Mouse (Mus musculus) liver, embryonic 11.5 days (tissue): ENCODE measurements at regions not wholly inside any gene's neighbourhood (a gene's known extent, or its start where the extent isn't known, plus 50 kb on each side); places are given as distances from the start of the nearest gene placed in this dataset.

ENCODE experiments used
- ATAC-seq: fragments of 200-750 bp; cut with Nextera tagmentation; replicated peaks from 2 replicates; pipeline ENCODE4 v1.8.0; 2017; ENCODE audit warnings: moderate number of reproducible peaks, mild to moderate bottlenecking, moderate TSS enrichment, moderate library complexity; ENCODE audit not compliant: low FRiP score
- DNase-seq: peaks from one replicate; pipeline ENCODE4 v3.0.0-alpha.2; 2017; ENCODE audit warnings: low spot score
- H3K27ac ChIP-seq: fragments of 300-500 bp; sonication (generic); 2 replicates; pipeline ENCODE4 v1.5.1; 2014; ENCODE audit warnings: mild to moderate bottlenecking, low read depth, low read length, control low read depth
- H3K27me3 ChIP-seq: fragments of 300-500 bp; sonication (generic); replicated peaks from 2 replicates; pipeline ENCODE4 v1.6.1; 2014; ENCODE audit warnings: low read length, mixed read lengths; ENCODE audit not compliant: control insufficient read depth, insufficient read depth
- H3K36me3 ChIP-seq: fragments of 300-500 bp; sonication (generic); 2 replicates; pipeline ENCODE4 v1.6.1; 2014; ENCODE audit warnings: mild to moderate bottlenecking, low read length, moderate library complexity, mixed read lengths; ENCODE audit not compliant: control insufficient read depth, insufficient read depth
- H3K4me1 ChIP-seq: fragments of 300-500 bp; sonication (generic); replicated peaks from 2 replicates; pipeline ENCODE4 v1.6.1; 2014; ENCODE audit warnings: low read length, mixed read lengths; ENCODE audit not compliant: control insufficient read depth, insufficient read depth
- H3K4me2 ChIP-seq: fragments of 300-500 bp; sonication (generic); 2 replicates; pipeline ENCODE4 v1.6.1; 2014; ENCODE audit warnings: mild to moderate bottlenecking, control low read depth, moderate library complexity
- H3K4me3 ChIP-seq: fragments of 300-500 bp; sonication (generic); 2 replicates; pipeline ENCODE4 v1.5.1; 2014; ENCODE audit warnings: low read depth, low read length, control low read depth
- H3K9ac ChIP-seq: fragments of 300-500 bp; sonication (generic); 2 replicates; pipeline ENCODE4 v1.6.1; 2014; ENCODE audit warnings: low read depth, low read length, control low read depth
- H3K9me3 ChIP-seq: fragments of 300-500 bp; sonication (generic); 2 replicates; pipeline ENCODE4 v1.6.1; 2016; ENCODE audit warnings: low read length, inconsistent platforms, mixed read lengths; ENCODE audit not compliant: control insufficient read depth
- WGBS: fragments of 180-500 bp; shearing (Covaris S2); extraction: QIAGEN DNeasy Blood & Tissue Kit; methylation state at CpG from one replicate; pipeline ENCODE4 v1.1.7; 2014; 5-methylcytosine and 5-hydroxymethylcytosine counted together

DNA sequence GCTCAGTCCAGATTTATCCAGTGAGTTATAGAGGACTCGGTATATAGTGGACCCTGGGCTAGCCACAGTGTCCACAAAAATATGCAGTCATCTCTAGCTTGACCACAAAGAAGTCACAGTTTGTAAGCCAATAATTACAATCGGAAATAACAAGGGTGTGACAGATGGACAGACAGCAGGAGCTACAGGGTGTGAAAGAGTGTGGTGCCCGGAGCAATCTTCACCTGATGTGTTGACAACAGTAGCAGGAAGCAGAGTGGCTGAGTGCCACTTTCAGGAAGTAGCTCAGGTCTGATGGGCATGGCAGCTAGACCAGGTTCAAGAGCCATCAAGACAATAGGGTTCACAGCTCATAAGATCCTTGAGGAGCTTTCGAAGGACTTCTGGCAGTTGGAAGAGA is 308.6 kb downstream of the Irx2 start:
- no peak overlapping the region for H3K27ac ChIP-seq
- H3K4me3 ChIP-seq, result no peak overlapping the region
- H3K9me3 ChIP-seq, result no peaks in the 10 kb centered on the region
- H3K4me1 ChIP-seq, result no peaks in the 10 kb centered on the region
- WGBS, result 67% methylated on average over 4 of the region's 4 CpGs
- H3K4me2 ChIP-seq, result no peak overlapping the region
- H3K9ac ChIP-seq, result no peak overlapping the region
- H3K27me3 ChIP-seq, result no peaks in the 10 kb centered on the region
- no peak for ATAC-seq
- H3K36me3 ChIP-seq, result no peaks in the 10 kb centered on the region
- DNase-seq, result no peak

GRCm38 (mm10) chr13:72938156-72938874 is 309.7 kb downstream of the Irx2 start:
- no peaks in the 10 kb centered on the region for H3K36me3 ChIP-seq
- H3K9ac ChIP-seq, result no peak overlapping the region
- no peaks in the 10 kb centered on the region for H3K27me3 ChIP-seq
- no peak overlapping the region for H3K4me2 ChIP-seq
- H3K4me3 ChIP-seq, result no peak overlapping the region
- no peaks in the 10 kb centered on the region for H3K9me3 ChIP-seq
- DNase-seq (no peak), ATAC-seq (no peak)
- WGBS, result 59% methylated on average over 13 of the region's 13 CpGs
- H3K4me1 ChIP-seq, result no peaks in the 10 kb centered on the region
- H3K27ac ChIP-seq, result no peak overlapping the region

- no peak for DNase-seq
- Histone ChIP-seq H3K4me2 (no peak overlapping the region), H3K4me1 (no peaks in the 10 kb centered on the region), H3K9me3 (no peaks in the 10 kb centered on the region), H3K27me3 (no peaks in the 10 kb centered on the region), H3K9ac (no peak overlapping the region), H3K27ac (no peak overlapping the region), H3K36me3 (no peaks in the 10 kb centered on the region), H3K4me3 (no peak overlapping the region)
- ATAC-seq, result no peak
- WGBS, result 65% methylated on average over 7 of the region's 7 CpGs
Observed at GRCm38 (mm10) chr13:72947374-72948165, 312.7 kb upstream of the Irx4 start.

DNA sequence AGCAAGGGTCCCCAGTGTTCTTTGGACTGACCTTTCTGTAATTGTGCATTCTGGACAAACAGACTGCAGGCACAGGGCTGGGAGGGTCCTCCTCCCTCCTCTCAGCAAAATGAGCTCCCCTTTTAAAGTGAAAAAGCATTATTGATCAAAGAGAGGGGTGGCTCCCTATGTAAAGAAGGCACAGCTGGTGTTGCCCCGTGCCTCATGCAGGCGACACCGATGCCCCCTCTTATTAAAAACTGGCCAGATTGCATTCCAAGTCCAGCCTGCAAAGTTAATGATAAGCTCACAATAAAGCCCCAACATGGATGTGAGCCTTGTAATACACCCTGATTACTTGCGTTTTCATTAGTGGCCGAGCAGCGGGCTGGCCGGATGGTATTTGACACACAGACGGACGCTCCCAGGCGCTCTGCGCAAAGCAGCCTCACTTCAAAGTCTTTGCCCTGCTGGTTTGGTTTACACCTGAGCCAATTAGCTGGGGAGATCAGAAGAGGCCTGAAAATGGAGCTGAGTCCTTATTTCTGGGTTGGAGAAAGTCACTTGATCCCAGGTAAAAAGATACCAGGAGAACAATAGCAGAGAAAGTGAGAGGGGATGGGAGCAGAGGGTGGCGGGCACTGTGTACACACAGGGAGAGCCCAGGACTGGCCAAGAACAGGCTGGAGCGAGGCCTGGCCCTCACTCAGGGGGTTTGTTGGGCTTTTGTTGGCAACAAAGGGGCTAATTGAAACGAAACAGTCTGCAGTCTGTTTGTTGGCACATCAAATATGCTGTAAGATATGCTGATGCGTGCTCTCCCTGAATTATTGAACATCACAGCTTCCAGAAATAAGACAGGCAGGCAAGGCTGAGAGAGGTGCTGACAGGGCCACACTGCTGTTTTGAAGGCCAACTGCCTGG is 301.4 kb upstream of the Irx4 start:
- Histone ChIP-seq H3K4me1 (no peaks in the 10 kb centered on the region), H3K9ac (no peak overlapping the region), H3K27ac (no peak overlapping the region), H3K36me3 (no peaks in the 10 kb centered on the region), H3K27me3 (no peaks in the 10 kb centered on the region), H3K4me2 (no peak overlapping the region), H3K9me3 (no peaks in the 10 kb centered on the region), H3K4me3 (no peak overlapping the region)
- ATAC-seq (no peak), DNase-seq (no peak)
- WGBS, result 48% methylated on average over 15 of the region's 15 CpGs

- Histone ChIP-seq H3K4me3 (no peak overlapping the region), H3K27me3 (no peaks in the 10 kb centered on the region), H3K9me3 (no peaks in the 10 kb centered on the region), H3K36me3 (no peaks in the 10 kb centered on the region), H3K9ac (no peak overlapping the region), H3K27ac (no peak overlapping the region), H3K4me2 (no peak overlapping the region), H3K4me1 (no peaks in the 10 kb centered on the region)
- ATAC-seq (no peak), DNase-seq (no peak)
- 85% methylated on average over 3 of the region's 3 CpGs for WGBS
Observed at GRCm38 (mm10) chr13:72961291-72961690, 299.0 kb upstream of the Irx4 start.

- no peak overlapping the region for H3K4me3 ChIP-seq
- H3K9me3 ChIP-seq, result no peaks in the 10 kb centered on the region
- H3K27ac ChIP-seq, result no peak overlapping the region
- WGBS, result 61% methylated on average over 4 of the region's 4 CpGs
- no peaks in the 10 kb centered on the region for H3K36me3 ChIP-seq
- ATAC-seq (peak; percentile 49; the same call in 1 of the 2 replicates), DNase-seq (no peak)
- H3K4me1 ChIP-seq, result no peaks in the 10 kb centered on the region
- H3K4me2 ChIP-seq, result no peak overlapping the region
- no peak overlapping the region for H3K9ac ChIP-seq
- H3K27me3 ChIP-seq, result no peaks in the 10 kb centered on the region
Observed at GRCm38 (mm10) chr13:72972165-72972564, 288.1 kb upstream of the Irx4 start.

DNA sequence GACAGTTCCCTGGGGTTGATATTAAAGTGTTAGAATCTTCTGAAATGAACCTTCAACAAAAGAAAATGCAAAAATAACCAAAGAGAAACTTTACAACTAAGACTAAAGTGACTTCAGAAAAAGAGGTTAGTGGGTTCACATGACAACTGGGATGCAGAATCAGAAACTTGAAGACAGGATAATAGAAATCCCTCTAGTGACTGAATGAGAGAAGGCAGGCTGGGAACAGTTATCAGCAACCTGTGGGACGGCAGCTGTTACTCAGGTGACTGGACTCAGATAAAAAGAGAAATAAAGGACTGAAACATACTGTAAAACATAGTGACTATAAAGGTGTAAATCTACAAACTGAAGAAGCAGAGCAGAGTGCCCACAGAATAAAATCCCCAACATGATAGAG is 287.4 kb upstream of the Irx4 start:
- Histone ChIP-seq H3K4me3 (no peak overlapping the region), H3K27ac (no peak overlapping the region), H3K36me3 (no peaks in the 10 kb centered on the region), H3K27me3 (no peaks in the 10 kb centered on the region), H3K9ac (no peak overlapping the region), H3K4me1 (no peaks in the 10 kb centered on the region), H3K4me2 (no peak overlapping the region), H3K9me3 (no peaks in the 10 kb centered on the region)
- ATAC-seq (no peak), DNase-seq (no peak)
- WGBS, result 34% methylated on average over 1 of the region's 1 CpGs

- peak; percentile 83 for ATAC-seq
Observed at GRCm38 (mm10) chr13:72977213-72977612, 283.1 kb upstream of the Irx4 start.

More at GRCm38 (mm10) chr13:72977213-72977612, 283.1 kb upstream of the Irx4 start:
- H3K4me1 ChIP-seq, result no peaks in the 10 kb centered on the region
- no peaks in the 10 kb centered on the region for H3K27me3 ChIP-seq
- 57% methylated on average over 6 of the region's 6 CpGs for WGBS
- no peak overlapping the region for H3K9ac ChIP-seq
- no peak for DNase-seq
- H3K36me3 ChIP-seq, result no peaks in the 10 kb centered on the region
- no peaks in the 10 kb centered on the region for H3K9me3 ChIP-seq
- H3K27ac ChIP-seq, result peak overlapping the region; percentile 4; the same call in 1 of the 2 replicates
- H3K4me2 ChIP-seq, result no peak overlapping the region
- H3K4me3 ChIP-seq, result no peak overlapping the region
